23 mouse cellular contexts compared by ENCODE assay signal in genomic region chr3:100994252-100994651, GRCm38 (mm10). TPM values are rescaled to one million over a fixed set of nuclear protein-coding genes. Genes with fewer than 3 reads are reported as not detected.
DNase-seq lines count a peak whose midpoint lies in the region; ATAC-seq lines count a peak whose summit lies in the region.
"Had no signal": no experiment of that assay in that cellular context is flagged by ENCODE, and none has a peak within 500 bp of the region (broad histone marks: within the 10 kb centered on the region; RNA-seq: fewer than 3 reads in every experiment).

No protein-coding gene starts in this region.

- no peak overlapping the region for H3K4me2 ChIP-seq in limb, embryonic 15.5 days
- no peak overlapping the region for H3K4me2 ChIP-seq in midbrain, embryonic 16.5 days (ENCODE audit: low read length)
- no peak overlapping the region for H3K4me2 ChIP-seq in midbrain, embryonic 15.5 days
- H3K4me2 ChIP-seq: embryonic facial prominence, embryonic 12.5 days; hindbrain, embryonic 15.5 days; lung, embryonic 14.5 days had no signal

- ATAC-seq in limb, embryonic 15.5 days (ENCODE audit: insufficient number of reproducible peaks, low FRiP score, low TSS enrichment, low read depth) = 0 out of 2 replicates have a peak, but pooled peaks have one; percentile 27
- ATAC-seq in midbrain, embryonic 16.5 days = no peak
- no peak for ATAC-seq in midbrain, embryonic 15.5 days (replicated peaks)
- ATAC-seq in megakaryocyte progenitor cell, adult 5-6 weeks (replicated peaks; ENCODE audit: poor library complexity) = peak; percentile 49
- ATAC-seq: forebrain, embryonic 14.5 days; Patski had no signal

- H3K27ac ChIP-seq in limb, embryonic 15.5 days = no peak overlapping the region
- no peak overlapping the region for H3K27ac ChIP-seq in limb, embryonic 10.5 days
- H3K27ac ChIP-seq in midbrain, embryonic 16.5 days (ENCODE audit: low read length) = peak overlapping the region; percentile 48
- no peak overlapping the region for H3K27ac ChIP-seq in midbrain, embryonic 15.5 days
- H3K27ac ChIP-seq: embryonic facial prominence, embryonic 12.5 days; hindbrain, embryonic 15.5 days; kidney, postnatal 0 days; liver, embryonic 14.5 days had no signal

- H3K9ac ChIP-seq in limb, embryonic 15.5 days = no peak overlapping the region
- no peak overlapping the region for H3K9ac ChIP-seq in midbrain, embryonic 16.5 days (ENCODE audit: low read depth, low read length)
- H3K9ac ChIP-seq in midbrain, embryonic 15.5 days = no peak overlapping the region
- H3K9ac ChIP-seq: embryonic facial prominence, embryonic 12.5 days; heart, embryonic 13.5 days; hindbrain, embryonic 15.5 days; liver, embryonic 14.5 days; lung, embryonic 14.5 days had no signal

- no peaks in the 10 kb centered on the region for H3K27me3 ChIP-seq in limb, embryonic 15.5 days
- no peaks in the 10 kb centered on the region for H3K27me3 ChIP-seq in limb, embryonic 10.5 days (ENCODE audit: low read depth, poor library complexity, severe bottlenecking)
- H3K27me3 ChIP-seq in midbrain, embryonic 16.5 days (ENCODE audit: control insufficient read depth, insufficient read depth, low read depth, low read length) = no peaks in the 10 kb centered on the region
- no peaks in the 10 kb centered on the region for H3K27me3 ChIP-seq in midbrain, embryonic 15.5 days (replicated peaks)
- H3K27me3 ChIP-seq: embryonic facial prominence, embryonic 12.5 days; heart, embryonic 13.5 days; hindbrain, embryonic 15.5 days; Patski had no signal

- intact Hi-C loops in heart, postnatal 36 days (cut with DNase I) = no loop called here

- WGBS in limb, embryonic 15.5 days = 85% methylated on average over 4 of the region's 4 CpGs
- 82% methylated on average over 4 of the region's 4 CpGs for WGBS in limb, embryonic 10.5 days
- WGBS in midbrain, embryonic 16.5 days = 57% methylated on average over 4 of the region's 4 CpGs
- WGBS in midbrain, embryonic 15.5 days = 56% methylated on average over 4 of the region's 4 CpGs

- no peaks in the 10 kb centered on the region for H3K36me3 ChIP-seq in limb, embryonic 15.5 days
- no peaks in the 10 kb centered on the region for H3K36me3 ChIP-seq in limb, embryonic 10.5 days
- H3K36me3 ChIP-seq in midbrain, embryonic 16.5 days (ENCODE audit: control insufficient read depth, insufficient read depth, low read length) = no peaks in the 10 kb centered on the region
- H3K36me3 ChIP-seq in midbrain, embryonic 15.5 days (replicated peaks) = no peaks in the 10 kb centered on the region
- H3K36me3 ChIP-seq: embryonic facial prominence, embryonic 12.5 days; heart, embryonic 13.5 days; hindbrain, embryonic 15.5 days had no signal

- H3K9me3 ChIP-seq in limb, embryonic 15.5 days = no peaks in the 10 kb centered on the region
- no peaks in the 10 kb centered on the region for H3K9me3 ChIP-seq in limb, embryonic 10.5 days (replicated peaks)
- H3K9me3 ChIP-seq in midbrain, embryonic 16.5 days (replicated peaks; ENCODE audit: control insufficient read depth, low read length, poor library complexity, severe bottlenecking) = no peaks in the 10 kb centered on the region
- H3K9me3 ChIP-seq in midbrain, embryonic 15.5 days = no peaks in the 10 kb centered on the region
- H3K9me3 ChIP-seq: embryonic facial prominence, embryonic 12.5 days; heart, embryonic 13.5 days; hindbrain, embryonic 15.5 days had no signal

- DNase-seq in heart, adult 18-20 months = peak; percentile 20 to 26
- DNase-seq in heart, postnatal 36 days = no peak
- no peak for DNase-seq in limb, embryonic 10.5 days (ENCODE audit: low spot score)
- DNase-seq in spleen, postnatal 36 days (ENCODE audit: low spot score in 2 of 2) = no peak
- DNase-seq: cerebellum, adult 11 months; cerebellum, adult 9-10 months; cerebellum, postnatal 36 days; embryo, embryonic 11 days; gastrocnemius, postnatal 25 days; right cerebral cortex, postnatal 25 days had no signal

- H3K4me1 ChIP-seq in limb, embryonic 15.5 days = peaks cover 10% of the 10 kb centered on the region
- peaks cover 15% of the 10 kb centered on the region for H3K4me1 ChIP-seq in limb, embryonic 10.5 days
- peaks cover 12% of the 10 kb centered on the region for H3K4me1 ChIP-seq in midbrain, embryonic 16.5 days (ENCODE audit: control insufficient read depth, insufficient read depth, low read length)
- peaks cover 10% of the 10 kb centered on the region for H3K4me1 ChIP-seq in midbrain, embryonic 15.5 days

- no peak overlapping the region for H3K4me3 ChIP-seq in limb, embryonic 15.5 days
- H3K4me3 ChIP-seq in limb, embryonic 10.5 days = no peak overlapping the region
- no peak overlapping the region for H3K4me3 ChIP-seq in midbrain, embryonic 16.5 days (ENCODE audit: low read depth, low read length)
- no peak overlapping the region for H3K4me3 ChIP-seq in midbrain, embryonic 15.5 days
- H3K4me3 ChIP-seq: embryonic facial prominence, embryonic 12.5 days; heart, embryonic 13.5 days; hindbrain, embryonic 15.5 days had no signal

RNA-seq across cellular contexts. Expression of gene Ttf2, which starts 24.8 kb away (rescaled TPM):
- 1 to 10 TPM; 2.1 to 2.3 TPM for total RNA-seq in heart, adult 18-20 months (2021)
- 1 to 10 TPM; 2.2 to 2.6 TPM for total RNA-seq in heart, postnatal 36 days (2021)
- polyA plus RNA-seq in limb, embryonic 15.5 days (2015; fragmentation: Nextera tagmentation; extraction: Ambion mirVana) = 11.6 and 11.7 TPM in 2 replicates
- polyA plus RNA-seq in limb, embryonic 10.5 days (2016; fragmentation: Nextera tagmentation; extraction: Ambion mirVana) = 30.1 and 32.7 TPM in 2 replicates
- polyA plus RNA-seq in midbrain, embryonic 16.5 days (2015; fragmentation: Nextera tagmentation; extraction: Ambion mirVana) = 2.7 and 3.1 TPM in 2 replicates
- 3.9 and 4.3 TPM in 2 replicates for polyA plus RNA-seq in midbrain, embryonic 15.5 days (2015; fragmentation: Nextera tagmentation; extraction: Ambion mirVana)
- total RNA-seq in megakaryocyte progenitor cell, adult 5-6 weeks (2015) = 22.0 and 22.4 TPM in 2 replicates
- total RNA-seq in megakaryocyte progenitor cell, adult 5-6 weeks (2017) = 30.1 and 30.4 TPM in 2 replicates

RNA-seq across cellular contexts. Expression of gene Cd101, which starts 35.1 kb away (rescaled TPM):
- under 1 TPM; 0.10 to 0.15 TPM for total RNA-seq in heart, adult 18-20 months (2021)
- total RNA-seq in heart, postnatal 36 days (2021) = under 1 TPM; 0.24 to 0.25 TPM
- polyA plus RNA-seq in limb, embryonic 15.5 days (2015; fragmentation: Nextera tagmentation; extraction: Ambion mirVana) = 0.23 and 0.37 TPM in 2 replicates
- 0.04 TPM in 1 of 2 replicates, not detected in the other for polyA plus RNA-seq in limb, embryonic 10.5 days (2016; fragmentation: Nextera tagmentation; extraction: Ambion mirVana)
- not detected in 2 replicates for polyA plus RNA-seq in midbrain, embryonic 16.5 days (2015; fragmentation: Nextera tagmentation; extraction: Ambion mirVana)
- 0.05 TPM in 1 of 2 replicates, not detected in the other for polyA plus RNA-seq in midbrain, embryonic 15.5 days (2015; fragmentation: Nextera tagmentation; extraction: Ambion mirVana)
- total RNA-seq in megakaryocyte progenitor cell, adult 5-6 weeks (2015) = 0.20 TPM in 1 of 2 replicates, not detected in the other
- 0.41 and 0.42 TPM in 2 replicates for total RNA-seq in megakaryocyte progenitor cell, adult 5-6 weeks (2017)
- total RNA-seq: MEL had no signal
- polyA plus RNA-seq: forebrain, embryonic 14.5 days; kidney, postnatal 0 days; Patski had no signal

Comparison
In these comparisons a context has a peak if more than half of its experiments do, and no peak if none do; other contexts are left out.
1. DNase-seq: peak in heart, adult 18-20 months (2 of 2); none in heart, postnatal 36 days (0 of 2), limb, embryonic 10.5 days (single experiment) and spleen, postnatal 36 days (0 of 2).
2. ATAC-seq: peak in limb, embryonic 15.5 days (single experiment) and megakaryocyte progenitor cell, adult 5-6 weeks (single experiment); none in midbrain, embryonic 16.5 days (single experiment) and midbrain, embryonic 15.5 days (single experiment).